Mouse (Mus musculus) cerebellum, adult 2 months (tissue): Measurements from ENCODE around the gene Gm4894.

Source experiments
- CTCF ChIP-seq: fragments of 200-500 bp; IDR thresholded peaks from 2 replicates; pipeline ENCODE4 v1.5.1; 2011; ENCODE audit warnings: low read depth, mild to moderate bottlenecking, control low read depth, low read length, moderate library complexity, borderline replicate concordance; ENCODE audit not compliant: insufficient read depth
- POLR2A ChIP-seq: fragments of 200-500 bp; IDR thresholded peaks from 2 replicates; pipeline ENCODE4 v1.6.1; 2011; ENCODE audit warnings: low read length, control low read depth, borderline replicate concordance; ENCODE audit not compliant: insufficient read depth

GRCm38 (mm10) chr9:49229054-49229453 is 21.3 kb upstream of the Gm4894 start:
- TF ChIP-seq CTCF (no peak), POLR2A (no peak)
